Mouse (Mus musculus) intestine, postnatal 0 days (tissue): Measurements from ENCODE around the gene Camta1. TPM values are rescaled to one million over a fixed set of nuclear protein-coding genes. Genes with fewer than 3 reads are reported as not detected.

Experiments used
- ATAC-seq: fragments of 200-750 bp; cut with Nextera tagmentation; 2 replicates; pipeline ENCODE4 v1.8.0; 2017; ENCODE audit warnings: mild to moderate bottlenecking, moderate TSS enrichment, moderate library complexity
- H3K27ac ChIP-seq: fragments of 300-500 bp; sonication (generic); 2 replicates; pipeline ENCODE4 v1.5.1; 2014; ENCODE audit warnings: mild to moderate bottlenecking, low read depth, low read length, moderate library complexity
- H3K27me3 ChIP-seq: fragments of 300-500 bp; sonication (generic); replicated peaks from 2 replicates; pipeline ENCODE4 v1.6.1; 2014; ENCODE audit warnings: low read length, mixed read lengths; ENCODE audit not compliant: control insufficient read depth, insufficient read depth
- H3K36me3 ChIP-seq: fragments of 300-500 bp; sonication (generic); 2 replicates; pipeline ENCODE4 v1.6.1; 2014; ENCODE audit warnings: mild to moderate bottlenecking, moderate library complexity; ENCODE audit not compliant: control insufficient read depth, insufficient read depth
- H3K4me1 ChIP-seq: fragments of 300-500 bp; sonication (generic); replicated peaks from 2 replicates; pipeline ENCODE4 v1.6.1; 2014; ENCODE audit warnings: antibody characterized with exemption, low read length, mixed read lengths; ENCODE audit not compliant: control insufficient read depth, insufficient read depth
- H3K4me2 ChIP-seq: fragments of 300-500 bp; sonication (generic); replicated peaks from 2 replicates; pipeline ENCODE4 v1.6.1; 2014; ENCODE audit warnings: low read depth, mild to moderate bottlenecking, moderate library complexity
- H3K4me3 ChIP-seq: fragments of 300-500 bp; sonication (generic); 2 replicates; pipeline ENCODE4 v1.5.1; 2014; ENCODE audit warnings: low read depth, low read length
- H3K9ac ChIP-seq: fragments of 300-500 bp; sonication (generic); 2 replicates; pipeline ENCODE4 v1.6.1; 2014; ENCODE audit warnings: mild to moderate bottlenecking, low read depth, low read length
- H3K9me3 ChIP-seq: fragments of 300-500 bp; sonication (generic); 2 replicates; pipeline ENCODE4 v1.6.1; 2016; ENCODE audit warnings: mixed run types; ENCODE audit not compliant: control insufficient read depth
- CTCF ChIP-seq: sonication (generic); IDR thresholded peaks from 2 replicates; pipeline ENCODE4 v1.5.1; 2016; ENCODE audit warnings: low read depth, mild to moderate bottlenecking, control low read depth, antibody characterized with exemption, moderate library complexity
- WGBS: fragments of 180-500 bp; shearing (Covaris S2); extraction: QIAGEN DNeasy Blood & Tissue Kit; methylation state at CpG from one replicate; pipeline ENCODE4 v1.1.7; 2014; 5-methylcytosine and 5-hydroxymethylcytosine counted together
- polyA plus RNA-seq: library from polyadenylated mRNA; unstranded; fragments of >200 nt; fragmentation: Nextera tagmentation; extraction: Ambion mirVana; gene quantifications from 2 replicates; pipeline ENCODE4 v1.2.1, GENCODE M21; 2015

Camta1 gene
- polyA plus RNA-seq, 1 experiment from 2014 or later: 54.1 TPM

GRCm38 (mm10) chr4:151144121-151144520 lies 717.6 kb downstream of the Camta1 start:
- Histone ChIP-seq H3K27ac (no peak overlapping the region), H3K36me3 (no peaks in the 10 kb centered on the region), H3K27me3 (peaks cover 19% of the 10 kb centered on the region), H3K9ac (no peak overlapping the region), H3K4me3 (no peak overlapping the region), H3K4me1 (no peaks in the 10 kb centered on the region), H3K4me2 (no peak overlapping the region), H3K9me3 (no peaks in the 10 kb centered on the region)
- no peak for TF ChIP-seq CTCF
- ATAC-seq: no peak
- 85% methylated on average over 14 of the region's 14 CpGs for WGBS

GRCm38 (mm10) chr4:151141196-151141880 lies 720.3 kb downstream of the Camta1 start:
- Histone ChIP-seq H3K9ac (no peak overlapping the region), H3K27me3 (peaks cover 20% of the 10 kb centered on the region), H3K4me3 (no peak overlapping the region), H3K4me1 (no peaks in the 10 kb centered on the region), H3K36me3 (no peaks in the 10 kb centered on the region), H3K9me3 (no peaks in the 10 kb centered on the region), H3K4me2 (no peak overlapping the region), H3K27ac (no peak overlapping the region)
- TF ChIP-seq CTCF: peak; percentile 94
- ATAC-seq: peak; percentile 36
- 7% methylated on average over 13 of the region's 13 CpGs for WGBS

GRCm38 (mm10) chr4:151140368-151140982 lies 721.2 kb downstream of the Camta1 start:
- Histone ChIP-seq H3K27me3 (peaks cover 20% of the 10 kb centered on the region), H3K9ac (no peak overlapping the region), H3K4me2 (no peak overlapping the region), H3K27ac (no peak overlapping the region), H3K9me3 (no peaks in the 10 kb centered on the region), H3K36me3 (no peaks in the 10 kb centered on the region), H3K4me3 (no peak overlapping the region), H3K4me1 (no peaks in the 10 kb centered on the region)
- TF ChIP-seq CTCF: no peak
- no peak for ATAC-seq
- WGBS: 8% methylated on average over 20 of the region's 20 CpGs

GRCm38 (mm10) chr4:151139053-151139840 lies 722.4 kb downstream of the Camta1 start:
- 8% methylated on average over 19 of the region's 20 CpGs for WGBS
- no peaks in the 10 kb centered on the region for H3K4me1 ChIP-seq
- 0 out of 2 replicates have a peak, but pooled peaks have one; percentile 23 for ATAC-seq
- H3K27me3 ChIP-seq: peaks cover 20% of the 10 kb centered on the region
- no peak overlapping the region for H3K27ac ChIP-seq
- no peaks in the 10 kb centered on the region for H3K9me3 ChIP-seq
- no peaks in the 10 kb centered on the region for H3K36me3 ChIP-seq
- H3K9ac ChIP-seq: no peak overlapping the region
- no peak overlapping the region for H3K4me2 ChIP-seq
- peak; percentile 84 for TF ChIP-seq CTCF
- no peak overlapping the region for H3K4me3 ChIP-seq

GRCm38 (mm10) chr4:151138586-151138985 lies 723.1 kb downstream of the Camta1 start:
- no peak overlapping the region for H3K9ac ChIP-seq
- ATAC-seq: no peak
- H3K36me3 ChIP-seq: no peaks in the 10 kb centered on the region
- TF ChIP-seq CTCF: no peak
- peaks cover 20% of the 10 kb centered on the region for H3K27me3 ChIP-seq
- no peak overlapping the region for H3K27ac ChIP-seq
- 27% methylated on average over 2 of the region's 2 CpGs for WGBS
- H3K4me3 ChIP-seq: no peak overlapping the region
- H3K9me3 ChIP-seq: no peaks in the 10 kb centered on the region
- H3K4me2 ChIP-seq: no peak overlapping the region
- H3K4me1 ChIP-seq: no peaks in the 10 kb centered on the region

GRCm38 (mm10) chr4:151138135-151138534 lies 723.5 kb downstream of the Camta1 start:
- H3K4me3 ChIP-seq: no peak overlapping the region
- no peak overlapping the region for H3K27ac ChIP-seq
- no peak overlapping the region for H3K9ac ChIP-seq
- no peak overlapping the region for H3K4me2 ChIP-seq
- no peak for TF ChIP-seq CTCF
- no peaks in the 10 kb centered on the region for H3K4me1 ChIP-seq
- no peak for ATAC-seq
- 21% methylated on average over 10 of the region's 10 CpGs for WGBS
- no peaks in the 10 kb centered on the region for H3K36me3 ChIP-seq
- peaks cover 20% of the 10 kb centered on the region for H3K27me3 ChIP-seq
- H3K9me3 ChIP-seq: no peaks in the 10 kb centered on the region
